Mouse (Mus musculus): ENCODE measurements at regions not wholly inside any gene's neighbourhood (a gene's known extent, or its start where the extent isn't known, plus 50 kb on each side); places are given as distances from the start of the nearest gene placed in this dataset.
"Not testable (repeated sequence)": the region's sequence is repeated elsewhere in the genome, so short reads cannot be mapped to it uniquely, and the experiment has no call there.

DNA sequence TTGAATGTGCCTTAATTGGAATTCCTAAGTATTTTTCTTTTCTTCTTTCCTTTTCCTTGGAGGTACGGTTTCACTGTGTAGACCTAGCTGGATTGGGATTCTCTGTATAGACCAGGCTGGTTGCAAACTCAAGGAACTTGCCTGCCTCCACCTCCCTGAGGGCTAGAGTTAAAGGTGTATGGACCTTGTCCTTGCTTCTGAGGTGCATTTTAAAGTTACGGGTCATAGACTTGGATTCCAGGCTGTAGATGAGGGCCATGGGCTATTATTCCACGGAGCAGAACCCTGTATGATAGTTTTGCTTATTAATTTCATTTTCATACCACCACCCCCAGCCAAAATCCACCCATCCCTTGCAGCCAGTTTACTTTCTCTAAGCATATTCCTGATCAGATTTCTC, 50.7 kb upstream of the Wdr26 start:
- in situ Hi-C loops (cut with MboI, MseI): no loop called here

DNA sequence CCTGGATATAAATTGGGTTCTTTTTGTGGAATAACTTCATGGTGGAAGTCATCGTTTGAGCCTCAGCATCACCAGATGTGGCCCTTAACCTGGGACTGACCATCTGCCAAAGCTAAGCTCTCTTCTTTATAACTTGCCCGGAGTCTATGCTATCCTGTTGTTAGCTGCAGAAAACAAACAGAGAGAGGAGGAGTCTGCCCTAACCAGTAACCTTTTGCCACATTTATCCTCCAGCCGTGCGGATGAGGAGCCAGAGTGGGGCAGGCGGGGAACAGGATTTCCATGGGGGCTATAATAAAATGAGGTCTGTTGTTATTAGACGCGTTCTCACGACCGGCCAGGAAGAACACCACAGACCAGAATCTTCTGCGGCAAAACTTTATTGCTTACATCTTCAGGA, 51.4 kb upstream of the Wdr26 start:
- in situ Hi-C loops (cut with MboI, MseI): no loop called here

GRCm38 (mm10) chr1:181270469-181270868, 58.7 kb upstream of the Wdr26 start:
- in situ Hi-C loops (cut with MboI, MseI): not testable (repeated sequence)

DNA sequence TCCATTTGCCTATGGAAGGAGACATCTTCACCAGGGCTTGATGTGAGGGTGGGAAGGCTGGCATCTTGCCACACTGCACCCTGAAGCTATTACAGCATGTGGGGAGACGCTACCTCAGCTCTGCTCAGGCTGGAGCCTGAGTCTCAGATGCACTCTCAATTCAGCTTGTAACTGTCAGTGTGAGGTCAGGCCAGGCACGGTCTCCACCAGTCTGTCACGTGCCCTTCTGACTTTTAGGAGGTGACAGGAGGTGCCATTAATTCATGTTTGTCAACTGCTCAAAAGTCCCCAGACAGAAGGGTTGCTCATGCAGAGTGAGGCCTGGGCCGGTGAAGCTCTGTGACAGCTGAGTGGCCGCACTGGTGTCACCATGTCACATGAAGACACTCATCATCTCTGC, 59.4 kb upstream of the Wdr26 start:
- in situ Hi-C loops (cut with MboI, MseI): no loop called here

- in situ Hi-C loops (cut with MboI, MseI): no loop called here
Measured at GRCm38 (mm10) chr1:181271821-181272220, 60.0 kb upstream of the Wdr26 start.

DNA sequence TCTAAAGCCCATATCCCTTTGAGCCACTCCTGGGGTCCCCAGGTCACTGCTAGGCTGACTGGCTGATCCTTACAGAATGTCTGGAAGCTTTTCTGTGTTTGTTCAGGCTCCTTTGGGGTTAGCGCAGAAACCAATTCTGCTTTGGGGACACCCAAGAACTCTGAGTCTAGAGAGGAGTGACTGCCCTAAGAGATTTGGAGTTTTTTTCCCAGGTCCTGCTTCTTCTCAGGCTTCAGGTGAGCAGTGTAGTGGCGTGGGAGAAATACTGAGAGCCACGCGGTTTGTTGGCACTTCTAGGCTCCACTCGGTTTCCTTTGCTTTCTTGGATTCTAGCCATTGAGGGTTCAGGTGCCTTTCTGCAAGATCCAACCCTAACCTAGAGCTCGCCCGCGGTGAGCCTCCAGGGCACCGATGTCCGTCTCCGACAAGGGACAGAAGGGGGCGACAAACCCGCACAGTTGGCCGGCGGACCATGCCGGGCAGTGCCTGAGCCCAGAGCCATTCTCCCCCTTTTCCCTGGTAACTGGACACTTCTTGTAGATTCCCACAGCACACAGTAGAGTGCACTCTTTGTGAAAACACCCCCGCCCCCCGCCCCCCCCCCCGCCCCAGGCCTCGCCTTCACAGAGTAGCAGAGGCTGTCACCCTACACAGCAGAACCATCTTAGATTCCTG, 61.0 kb upstream of the Wdr26 start:
- in situ Hi-C loops (cut with MboI, MseI): no loop called here

DNA sequence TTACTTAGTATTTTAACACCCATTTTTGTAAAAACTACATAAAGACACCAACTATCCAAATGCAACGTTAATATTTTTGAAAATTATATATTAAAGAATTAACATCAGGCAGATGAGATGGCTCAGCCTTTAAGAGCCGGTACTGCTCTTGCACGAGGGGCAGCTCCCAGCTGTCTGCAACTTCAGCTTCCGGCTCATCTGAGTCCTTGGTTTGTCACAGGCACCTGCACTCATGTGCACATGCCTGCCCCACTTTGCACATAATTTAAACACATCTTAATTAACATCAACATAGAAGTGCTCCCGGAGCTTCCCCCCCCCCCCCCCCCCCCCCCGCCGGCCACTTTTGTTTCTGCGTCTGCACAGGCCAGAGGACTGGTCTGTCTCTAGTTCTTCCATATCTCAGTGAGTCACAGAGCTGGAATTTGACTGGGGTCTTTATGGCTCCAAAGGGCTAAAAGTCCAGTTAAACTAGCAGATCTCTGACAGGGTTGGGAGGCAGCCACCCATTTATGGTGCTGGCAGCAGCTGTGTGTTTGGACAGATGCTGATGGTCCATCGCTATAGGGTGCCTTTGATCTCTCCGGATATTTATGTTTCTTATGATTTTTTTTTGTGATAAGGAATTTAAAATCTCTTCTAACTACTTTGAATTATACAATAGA, 61.9 kb upstream of the Wdr26 start:
- in situ Hi-C loops (cut with MboI, MseI): no loop called here

DNA sequence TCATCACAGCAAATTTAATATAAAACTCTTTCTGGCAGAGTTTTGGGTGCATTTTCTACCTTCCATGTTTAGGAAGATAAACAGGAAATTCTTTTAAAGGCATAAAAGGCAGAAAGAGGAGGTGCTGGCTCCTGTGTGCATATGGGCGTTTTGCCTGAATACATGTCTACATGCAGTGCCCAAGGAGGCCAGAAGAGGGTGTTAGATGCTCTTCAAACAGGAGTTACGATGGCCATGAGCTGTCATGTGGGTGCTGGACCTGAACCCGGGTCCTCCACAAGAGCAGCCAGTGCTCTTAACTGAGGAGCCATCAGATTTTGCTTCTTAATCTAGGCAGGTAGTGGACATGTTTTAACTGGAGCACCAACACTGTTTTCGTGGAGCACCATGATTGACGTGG, 69.0 kb upstream of the Wdr26 start:
- in situ Hi-C loops (cut with MboI, MseI): loop anchor here (5.0 kb wide), 1 partner anchor 271 kb away; no protein-coding TSS in a partner anchor

DNA sequence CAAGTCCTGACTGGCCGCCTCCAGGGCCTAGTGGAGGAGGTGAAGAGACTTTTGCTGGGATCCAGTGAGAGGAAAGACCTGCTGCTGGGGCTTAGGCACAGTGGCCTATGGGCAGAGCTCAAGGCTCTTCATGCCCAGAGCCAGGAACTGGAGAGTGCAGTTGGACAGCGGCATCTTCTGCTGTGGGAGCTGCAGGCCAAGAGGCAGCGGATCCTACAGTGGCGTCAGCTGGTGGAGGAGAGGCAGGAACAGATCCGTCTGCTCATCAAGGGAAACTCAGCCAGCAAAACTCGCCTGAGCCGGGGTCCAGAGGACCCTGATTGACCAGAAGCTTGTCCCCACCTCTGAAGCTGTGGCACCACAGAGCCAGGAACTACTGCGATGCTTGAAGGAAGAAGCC, 69.4 kb upstream of the Cnih3 start:
- in situ Hi-C loops (cut with MboI, MseI): loop anchor here (5.0 kb wide), 1 partner anchor 269 kb away; no protein-coding TSS in a partner anchor

GRCm38 (mm10) chr1:181283539-181283938, 68.9 kb upstream of the Cnih3 start:
- in situ Hi-C loops (cut with MboI, MseI): loop anchor here (5.0 kb wide), 1 partner anchor 269 kb away; no protein-coding TSS in a partner anchor

DNA sequence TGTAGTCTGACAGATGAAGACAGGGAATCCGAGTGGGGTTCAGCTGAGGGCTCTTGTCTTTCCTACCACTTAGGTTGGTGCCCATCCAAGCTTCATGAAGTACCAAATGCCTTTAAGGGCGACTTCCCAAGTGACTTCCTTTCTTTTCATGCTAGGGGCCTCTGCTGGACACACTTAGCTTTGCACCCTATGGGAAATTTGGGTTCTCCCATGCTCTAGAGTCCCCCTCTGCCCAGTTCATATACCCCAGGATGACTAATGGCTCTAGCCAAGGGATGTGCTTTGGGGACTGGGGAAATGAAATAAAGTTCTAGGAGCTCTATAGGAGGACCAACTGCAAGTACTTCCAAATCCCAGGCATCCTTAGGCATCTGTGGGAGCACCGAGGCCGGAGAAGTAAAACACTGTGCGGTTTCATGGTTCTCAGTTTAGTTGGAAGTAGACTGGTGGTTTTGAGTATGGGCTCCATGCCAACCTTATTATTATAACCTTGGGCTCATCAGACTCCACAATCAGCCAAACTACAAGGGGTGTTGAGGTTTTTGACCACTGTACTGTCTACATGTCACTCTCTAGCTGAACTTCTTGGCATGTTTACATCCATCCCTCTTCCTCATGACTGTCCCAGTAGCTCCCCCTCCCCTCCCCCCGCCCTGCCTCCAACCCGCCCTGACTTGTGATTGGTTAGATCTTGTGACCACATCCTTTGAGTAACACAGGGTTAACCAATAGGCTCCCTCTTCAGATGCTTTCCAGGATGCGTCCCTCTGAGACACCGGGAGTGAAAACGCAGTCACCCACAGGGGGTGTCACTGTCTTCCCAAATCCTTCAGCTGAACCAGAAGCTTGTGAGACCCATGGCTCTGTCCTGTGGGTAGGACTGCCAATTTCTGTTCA, 67.9 kb upstream of the Cnih3 start:
- in situ Hi-C loops (cut with MboI, MseI): loop anchor here (5.0 kb wide), 1 partner anchor 268 kb away; no protein-coding TSS in a partner anchor

GRCm38 (mm10) chr1:181285600-181285999, 66.8 kb upstream of the Cnih3 start:
- in situ Hi-C loops (cut with MboI, MseI): no loop called here

- in situ Hi-C loops (cut with MboI, MseI): no loop called here
Measured at GRCm38 (mm10) chr1:181286146-181286545, 66.3 kb upstream of the Cnih3 start.

DNA sequence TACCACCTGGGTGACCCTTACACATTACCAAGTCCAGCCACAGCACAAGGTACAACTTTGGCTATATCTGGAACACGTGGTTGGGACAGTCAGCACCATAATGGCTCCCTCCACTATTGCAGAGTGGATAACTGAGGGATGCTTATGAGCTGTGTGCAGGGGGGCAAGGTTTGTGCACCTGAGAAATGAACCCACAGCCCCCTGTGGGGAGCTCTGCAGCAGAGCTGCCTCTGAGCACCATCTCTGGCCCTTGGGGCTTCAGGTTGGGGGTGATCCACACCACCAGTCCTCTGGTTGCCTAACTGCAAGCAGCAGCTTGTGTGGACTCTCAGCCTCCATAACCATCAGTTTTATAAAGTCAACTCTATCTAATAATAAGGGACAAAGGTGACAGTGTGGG, 65.3 kb upstream of the Cnih3 start:
- in situ Hi-C loops (cut with MboI, MseI): no loop called here

DNA sequence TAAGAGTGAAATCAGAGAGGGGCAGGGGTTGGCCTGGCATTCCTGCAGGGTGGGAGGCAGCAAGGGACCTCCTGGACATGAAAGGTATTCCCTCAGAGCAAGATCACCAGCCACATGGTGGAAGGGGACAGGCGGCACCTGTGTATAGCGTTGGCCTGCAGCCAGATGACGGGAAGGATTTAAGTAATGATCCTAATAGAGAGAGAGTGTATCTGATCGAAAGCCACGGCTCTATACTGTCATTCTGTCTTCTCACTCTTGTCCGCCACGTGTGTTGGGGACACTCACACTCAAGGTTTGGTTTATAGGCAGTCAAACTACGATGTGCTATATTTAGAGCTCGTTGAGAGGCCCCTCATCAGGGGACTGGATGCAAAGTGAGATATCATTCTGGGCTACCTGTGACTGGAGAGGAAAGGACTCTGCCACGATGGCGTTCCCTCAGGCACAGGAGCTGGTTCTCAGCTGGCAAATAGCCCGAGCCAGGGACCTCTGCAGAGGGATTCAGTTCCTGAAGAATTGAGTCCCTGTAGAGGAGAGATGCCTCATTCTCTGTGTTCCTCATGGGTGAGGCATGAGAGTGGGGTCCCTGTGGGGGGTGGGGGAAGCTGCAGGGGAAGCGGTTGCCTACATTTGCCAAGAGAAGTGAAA, 62.9 kb upstream of the Cnih3 start:
- in situ Hi-C loops (cut with MboI, MseI): loop anchor here (5.0 kb wide), 1 partner anchor 93 kb away; no protein-coding TSS in a partner anchor

- in situ Hi-C loops (cut with MboI, MseI): loop anchor here (5.0 kb wide), 1 partner anchor 91 kb away; no protein-coding TSS in a partner anchor
Measured at GRCm38 (mm10) chr1:181291202-181291601, 61.2 kb upstream of the Cnih3 start.

DNA sequence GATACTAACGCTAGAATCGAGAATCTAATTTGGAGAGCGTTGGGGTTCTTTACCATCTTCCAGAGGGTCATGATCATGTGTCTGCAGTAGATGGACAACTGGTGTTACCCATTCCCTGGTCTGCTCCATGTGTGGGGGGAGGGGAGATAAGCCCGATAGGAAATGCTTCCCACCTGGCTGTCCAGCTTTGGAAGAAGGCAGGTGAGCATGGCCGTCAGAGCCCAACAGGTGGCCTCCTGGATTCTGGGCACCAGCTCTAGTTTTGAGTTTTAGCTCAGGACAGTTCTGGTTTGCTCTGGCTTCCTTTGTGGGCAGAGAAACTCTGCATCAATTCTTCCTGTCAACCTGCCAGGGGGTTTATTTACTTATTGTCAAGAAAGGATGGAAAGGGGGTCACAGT, 60.5 kb upstream of the Cnih3 start:
- in situ Hi-C loops (cut with MboI, MseI): loop anchor here (5.0 kb wide), 1 partner anchor 90 kb away; no protein-coding TSS in a partner anchor

GRCm38 (mm10) chr1:181293079-181293865, 59.2 kb upstream of the Cnih3 start:
- in situ Hi-C loops (cut with MboI, MseI): loop anchor here (5.0 kb wide), 1 partner anchor 89 kb away; no protein-coding TSS in a partner anchor

GRCm38 (mm10) chr1:181295651-181296050, 56.8 kb upstream of the Cnih3 start:
- in situ Hi-C loops (cut with MboI, MseI): no loop called here

DNA sequence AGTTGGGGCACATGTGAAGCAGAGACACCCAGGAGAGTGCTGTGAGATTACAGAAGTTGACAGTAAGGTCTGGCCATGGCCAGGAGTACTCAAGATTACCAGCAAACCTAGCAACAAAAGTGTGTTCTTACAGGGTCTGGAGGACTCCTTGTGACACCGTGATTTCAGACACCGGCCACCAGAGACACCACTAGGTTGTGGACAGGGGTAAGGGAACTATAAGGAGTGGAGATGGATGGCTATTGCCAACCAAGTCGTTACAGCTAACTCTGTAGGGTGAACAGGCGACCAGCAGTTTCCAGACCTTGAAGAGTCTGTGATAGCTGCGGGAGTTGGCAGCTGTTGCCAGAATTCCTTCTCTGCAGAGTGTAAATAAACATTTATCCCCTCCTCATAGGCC, 54.4 kb upstream of the Cnih3 start:
- in situ Hi-C loops (cut with MboI, MseI): no loop called here

All from T-helper 1 cell (primary cell).